Mouse (Mus musculus): ENCODE data around the gene Rgs12. TPM values are rescaled to one million over a fixed set of nuclear protein-coding genes. Genes with fewer than 3 reads are reported as not detected.

Rgs12 gene
- polyA plus RNA-seq, 1 experiment from 2014 or later, result 16.2 TPM

DNA sequence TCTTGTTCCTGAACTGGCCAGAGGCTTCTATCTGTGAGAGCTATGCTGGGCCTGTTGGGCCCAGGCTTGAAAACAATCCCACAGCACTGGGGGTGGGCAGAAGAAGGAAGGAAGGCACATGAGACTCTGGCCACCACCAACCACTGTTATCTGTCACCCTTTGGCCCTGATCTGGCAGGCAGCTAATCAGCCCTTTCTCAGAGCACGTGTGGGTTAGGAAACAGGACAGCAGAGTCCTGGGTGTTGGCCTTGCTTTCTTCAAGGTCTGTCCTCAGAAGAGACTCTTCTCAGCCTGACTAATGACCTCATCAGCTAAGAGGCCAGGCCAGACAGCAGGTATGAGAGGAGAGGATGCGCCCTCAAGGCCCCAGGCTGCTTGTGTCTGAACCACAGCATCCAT lies 38.2 kb downstream of the Rgs12 start:
- Histone ChIP-seq H3K27ac (ENCODE audit: low read length) (peak overlapping the region; percentile 51; the same call in 1 of the 2 replicates), H3K4me3 (ENCODE audit: low read depth, low read length) (no peak overlapping the region), H3K4me1 (ENCODE audit: control insufficient read depth, low read depth, low read length) (peaks cover 30% of the 10 kb centered on the region), H3K9ac (ENCODE audit: low read depth, low read length) (no peak overlapping the region), H3K36me3 (ENCODE audit: control insufficient read depth, insufficient read depth) (peaks cover 6% of the 10 kb centered on the region; the same call in 1 of the 2 replicates), H3K27me3 (ENCODE audit: control insufficient read depth, insufficient read depth, low read depth, low read length) (no peaks in the 10 kb centered on the region), H3K4me2 (ENCODE audit: low read depth, low read length) (no peak overlapping the region), H3K9me3 (replicated peaks; ENCODE audit: control insufficient read depth, low read length) (no peaks in the 10 kb centered on the region)
- 29% methylated on average over 2 of the region's 2 CpGs for whole genome bisulfite sequencing (ENCODE audit: insufficient replicate concordance)
- ATAC-seq (ENCODE audit: low read depth), result peak; percentile 61

DNA sequence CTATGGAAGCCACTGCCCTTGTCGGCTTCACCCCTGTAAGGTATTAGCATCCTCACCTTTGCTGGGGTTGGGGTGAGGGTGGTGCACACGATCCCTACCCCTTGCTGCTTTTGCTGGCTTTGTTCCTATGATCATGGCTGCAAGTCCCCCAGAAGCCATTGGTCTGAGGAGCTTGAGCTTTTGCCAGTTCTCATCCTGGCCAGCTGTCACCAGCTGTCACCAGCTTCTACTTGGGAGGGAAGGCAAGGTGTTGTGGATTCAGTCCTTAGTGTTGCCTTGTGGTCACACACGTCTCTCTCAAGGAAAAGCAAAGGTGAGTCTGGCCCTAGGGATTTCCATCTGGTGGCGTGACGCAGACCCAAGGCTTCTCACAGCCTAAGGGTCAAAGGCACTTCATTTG lies 39.4 kb downstream of the Rgs12 start:
- Histone ChIP-seq H3K4me1 (ENCODE audit: control insufficient read depth, low read depth, low read length) (peaks cover 30% of the 10 kb centered on the region), H3K4me2 (ENCODE audit: low read depth, low read length) (no peak overlapping the region), H3K4me3 (ENCODE audit: low read depth, low read length) (no peak overlapping the region), H3K27ac (ENCODE audit: low read length) (no peak overlapping the region), H3K9me3 (replicated peaks; ENCODE audit: control insufficient read depth, low read length) (no peaks in the 10 kb centered on the region), H3K36me3 (ENCODE audit: control insufficient read depth, insufficient read depth) (peaks cover 3% of the 10 kb centered on the region; the same call in 1 of the 2 replicates), H3K9ac (ENCODE audit: low read depth, low read length) (no peak overlapping the region), H3K27me3 (ENCODE audit: control insufficient read depth, insufficient read depth, low read depth, low read length) (no peaks in the 10 kb centered on the region)
- no peak for ATAC-seq (ENCODE audit: low read depth)
- 81% methylated on average over 5 of the region's 5 CpGs for WGBS (ENCODE audit: insufficient replicate concordance)

DNA sequence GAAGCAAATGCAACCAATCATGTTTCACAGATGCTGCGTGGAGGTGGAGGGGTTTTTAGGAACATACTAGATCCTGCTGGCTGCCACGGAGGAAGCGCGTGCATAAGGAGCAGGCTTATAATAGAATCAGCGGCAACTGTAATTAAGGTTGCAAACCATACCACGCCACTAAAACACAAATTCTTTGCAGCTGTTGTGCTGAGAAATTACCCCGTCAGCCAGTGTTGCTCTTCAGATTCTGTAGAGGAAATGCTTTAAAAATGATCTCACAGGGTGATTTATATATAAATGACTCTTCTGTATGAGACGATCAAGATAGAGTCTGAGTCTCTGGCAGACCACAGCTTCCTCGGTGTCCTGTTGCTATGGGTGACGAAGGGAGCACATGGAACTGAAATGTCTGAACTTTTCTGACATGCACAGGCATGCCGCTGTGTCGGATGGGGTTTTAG lies 40.1 kb downstream of the Rgs12 start:
- H3K27ac ChIP-seq (ENCODE audit: low read length), result no peak overlapping the region
- H3K9me3 ChIP-seq (replicated peaks; ENCODE audit: control insufficient read depth, low read length), result no peaks in the 10 kb centered on the region
- no peaks in the 10 kb centered on the region for H3K27me3 ChIP-seq (ENCODE audit: control insufficient read depth, insufficient read depth, low read depth, low read length)
- peaks cover 28% of the 10 kb centered on the region for H3K4me1 ChIP-seq (ENCODE audit: control insufficient read depth, low read depth, low read length)
- H3K4me3 ChIP-seq (ENCODE audit: low read depth, low read length), result no peak overlapping the region
- no peak overlapping the region for H3K4me2 ChIP-seq (ENCODE audit: low read depth, low read length)
- H3K9ac ChIP-seq (ENCODE audit: low read depth, low read length), result no peak overlapping the region
- no peaks in the 10 kb centered on the region; the same call in 1 of the 2 replicates for H3K36me3 ChIP-seq (ENCODE audit: control insufficient read depth, insufficient read depth)
- 66% methylated on average over 12 of the region's 12 CpGs for WGBS (ENCODE audit: insufficient replicate concordance)
- ATAC-seq (ENCODE audit: low read depth), result no peak

DNA sequence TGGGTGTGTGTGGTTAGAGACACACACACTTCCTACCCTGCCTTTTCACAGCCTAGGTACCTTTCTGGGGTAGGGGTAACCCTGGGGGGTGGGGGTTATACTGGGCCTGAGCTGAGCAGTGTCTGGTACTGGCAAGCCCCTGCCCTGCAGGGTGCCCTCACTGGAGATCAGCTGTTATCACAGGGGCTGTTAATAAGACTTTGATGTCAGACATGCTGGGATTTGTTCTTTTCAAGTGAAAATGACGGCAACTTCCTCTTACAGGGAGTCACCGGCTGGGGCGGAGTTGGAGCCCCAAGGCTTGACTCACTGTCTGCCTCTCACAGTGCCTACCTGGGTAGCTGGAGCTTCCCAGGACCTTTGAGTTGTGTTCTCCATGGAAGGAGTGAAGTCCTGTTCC lies 49.5 kb downstream of the Rgs12 start:
- Histone ChIP-seq H3K9ac (ENCODE audit: low read depth, low read length) (no peak overlapping the region), H3K36me3 (ENCODE audit: control insufficient read depth, insufficient read depth) (no peaks in the 10 kb centered on the region; the same call in 1 of the 2 replicates), H3K27ac (ENCODE audit: low read length) (no peak overlapping the region), H3K4me1 (ENCODE audit: control insufficient read depth, low read depth, low read length) (no peaks in the 10 kb centered on the region; the same call in 1 of the 2 replicates), H3K4me3 (ENCODE audit: low read depth, low read length) (no peak overlapping the region), H3K9me3 (replicated peaks; ENCODE audit: control insufficient read depth, low read length) (no peaks in the 10 kb centered on the region), H3K27me3 (ENCODE audit: control insufficient read depth, insufficient read depth, low read depth, low read length) (no peaks in the 10 kb centered on the region), H3K4me2 (ENCODE audit: low read depth, low read length) (no peak overlapping the region)
- no peak for ATAC-seq (ENCODE audit: low read depth)
- 50% methylated on average over 3 of the region's 3 CpGs for WGBS (ENCODE audit: insufficient replicate concordance)

DNA sequence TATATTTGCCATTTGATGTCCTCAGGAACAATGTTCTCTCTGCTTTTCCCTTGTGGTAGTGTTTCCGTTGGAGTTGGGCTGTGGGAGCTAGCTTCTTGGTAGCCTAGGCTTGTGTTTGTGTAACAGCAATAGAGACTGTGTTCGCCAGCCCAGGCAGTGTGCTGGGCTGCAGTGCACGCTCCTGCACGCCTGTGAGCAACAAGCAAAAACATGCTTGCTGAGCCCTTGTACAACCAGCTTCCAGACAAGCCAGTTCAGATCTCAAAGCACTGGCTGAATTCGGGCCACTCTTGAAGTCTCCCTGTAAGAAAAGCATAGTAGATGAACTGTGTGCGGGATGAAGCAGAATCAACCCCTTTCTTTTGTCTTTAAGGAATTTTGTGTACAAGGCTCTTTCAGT lies 50.0 kb downstream of the Rgs12 start:
- Histone ChIP-seq H3K36me3 (ENCODE audit: control insufficient read depth, insufficient read depth) (no peaks in the 10 kb centered on the region; the same call in 1 of the 2 replicates), H3K4me1 (ENCODE audit: control insufficient read depth, low read depth, low read length) (peaks cover 5% of the 10 kb centered on the region), H3K4me3 (ENCODE audit: low read depth, low read length) (no peak overlapping the region), H3K9ac (ENCODE audit: low read depth, low read length) (no peak overlapping the region), H3K27me3 (ENCODE audit: control insufficient read depth, insufficient read depth, low read depth, low read length) (no peaks in the 10 kb centered on the region), H3K4me2 (ENCODE audit: low read depth, low read length) (no peak overlapping the region), H3K27ac (ENCODE audit: low read length) (no peak overlapping the region), H3K9me3 (replicated peaks; ENCODE audit: control insufficient read depth, low read length) (no peaks in the 10 kb centered on the region)
- no peak for ATAC-seq (ENCODE audit: low read depth)
- 81% methylated on average over 6 of the region's 6 CpGs for WGBS (ENCODE audit: insufficient replicate concordance)

DNA sequence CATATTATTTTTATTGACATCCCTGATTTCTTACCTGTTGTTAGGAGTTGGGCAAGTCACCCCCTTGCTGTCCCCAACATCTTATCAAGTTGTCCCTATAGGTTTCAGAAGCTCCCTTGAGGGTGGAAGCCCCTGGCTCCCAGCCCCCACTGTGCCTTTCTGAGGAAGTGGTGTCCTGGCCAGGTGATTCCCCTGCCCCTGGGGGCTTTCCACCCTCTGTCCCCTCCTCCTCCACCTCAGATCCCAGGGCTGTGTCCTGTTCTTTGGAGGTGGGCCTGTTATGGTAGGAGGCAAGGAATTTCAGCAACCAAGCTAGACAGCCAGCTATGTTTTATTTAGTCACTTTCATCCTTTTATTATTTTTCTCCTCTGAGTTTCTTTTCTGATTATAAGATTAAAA lies 51.1 kb downstream of the Rgs12 start:
- peaks cover 14% of the 10 kb centered on the region for H3K4me1 ChIP-seq (ENCODE audit: control insufficient read depth, low read depth, low read length)
- no peak for ATAC-seq (ENCODE audit: low read depth)
- no peak overlapping the region for H3K27ac ChIP-seq (ENCODE audit: low read length)
- no peaks in the 10 kb centered on the region for H3K9me3 ChIP-seq (replicated peaks; ENCODE audit: control insufficient read depth, low read length)
- no peak overlapping the region for H3K9ac ChIP-seq (ENCODE audit: low read depth, low read length)
- H3K4me3 ChIP-seq (ENCODE audit: low read depth, low read length), result no peak overlapping the region
- no peaks in the 10 kb centered on the region for H3K27me3 ChIP-seq (ENCODE audit: control insufficient read depth, insufficient read depth, low read depth, low read length)
- no peaks in the 10 kb centered on the region; the same call in 1 of the 2 replicates for H3K36me3 ChIP-seq (ENCODE audit: control insufficient read depth, insufficient read depth)
- no peak overlapping the region for H3K4me2 ChIP-seq (ENCODE audit: low read depth, low read length)

DNA sequence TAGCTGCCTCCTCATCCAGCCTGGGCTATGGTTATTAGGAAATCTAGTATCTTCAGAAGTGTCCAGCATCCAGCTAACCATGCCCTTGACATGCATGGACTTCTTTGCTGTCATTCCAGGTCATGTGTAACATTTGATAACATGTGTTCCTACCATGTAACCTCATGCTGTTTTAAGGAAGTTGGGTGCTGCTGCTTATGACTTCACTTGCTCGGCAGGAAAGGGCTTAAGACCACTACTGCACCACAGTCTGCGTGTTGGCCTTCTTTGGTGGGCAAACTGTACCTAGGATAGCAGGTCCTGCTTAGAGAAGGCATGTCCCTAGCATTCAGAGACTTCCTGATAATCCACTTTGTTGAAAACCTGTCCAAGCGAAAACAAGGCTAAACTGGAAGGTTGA lies 51.9 kb downstream of the Rgs12 start:
- Histone ChIP-seq H3K9ac (ENCODE audit: low read depth, low read length) (no peak overlapping the region), H3K27ac (ENCODE audit: low read length) (no peak overlapping the region), H3K4me2 (ENCODE audit: low read depth, low read length) (no peak overlapping the region), H3K27me3 (ENCODE audit: control insufficient read depth, insufficient read depth, low read depth, low read length) (no peaks in the 10 kb centered on the region), H3K4me3 (ENCODE audit: low read depth, low read length) (no peak overlapping the region), H3K9me3 (replicated peaks; ENCODE audit: control insufficient read depth, low read length) (no peaks in the 10 kb centered on the region), H3K36me3 (ENCODE audit: control insufficient read depth, insufficient read depth) (no peaks in the 10 kb centered on the region; the same call in 1 of the 2 replicates), H3K4me1 (ENCODE audit: control insufficient read depth, low read depth, low read length) (peaks cover 19% of the 10 kb centered on the region)
- 41% methylated on average over 3 of the region's 3 CpGs for WGBS (ENCODE audit: insufficient replicate concordance)
- no peak for ATAC-seq (ENCODE audit: low read depth)

DNA sequence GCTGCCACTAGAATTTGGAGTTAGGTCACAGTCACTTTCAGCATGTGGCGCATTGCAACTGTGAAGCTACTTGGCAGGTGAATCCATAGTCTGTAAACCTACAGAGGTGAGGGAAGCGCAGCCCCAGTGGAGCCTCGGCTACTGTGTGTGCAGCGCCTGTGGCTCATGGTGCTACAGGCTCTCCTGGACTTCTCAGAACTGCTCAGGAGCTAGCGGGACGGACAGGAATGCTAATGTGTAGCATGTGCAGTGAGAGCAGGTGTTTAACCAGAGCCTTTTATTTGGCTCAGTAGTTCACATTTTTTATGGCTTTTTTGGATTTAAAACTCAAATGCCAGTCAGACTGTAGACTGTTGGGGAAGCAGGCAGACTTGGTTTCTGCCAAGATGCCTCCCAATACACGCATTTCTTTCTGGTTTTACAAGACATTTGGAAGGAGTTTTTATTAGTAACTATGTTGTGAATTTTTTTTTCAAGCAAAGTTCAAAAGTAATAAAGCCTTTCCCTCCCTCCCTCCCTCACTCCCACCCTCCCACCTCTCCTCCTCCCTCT lies 54.4 kb downstream of the Rgs12 start:
- H3K4me2 ChIP-seq (ENCODE audit: low read depth, low read length), result no peak overlapping the region
- H3K36me3 ChIP-seq (ENCODE audit: control insufficient read depth, insufficient read depth), result peaks cover 2% of the 10 kb centered on the region; the same call in 1 of the 2 replicates
- WGBS (ENCODE audit: insufficient replicate concordance), result 83% methylated on average over 7 of the region's 7 CpGs
- H3K27ac ChIP-seq (ENCODE audit: low read length), result no peak overlapping the region
- no peak overlapping the region for H3K4me3 ChIP-seq (ENCODE audit: low read depth, low read length)
- H3K9ac ChIP-seq (ENCODE audit: low read depth, low read length), result no peak overlapping the region
- no peaks in the 10 kb centered on the region for H3K9me3 ChIP-seq (replicated peaks; ENCODE audit: control insufficient read depth, low read length)
- peaks cover 19% of the 10 kb centered on the region for H3K4me1 ChIP-seq (ENCODE audit: control insufficient read depth, low read depth, low read length)
- H3K27me3 ChIP-seq (ENCODE audit: control insufficient read depth, insufficient read depth, low read depth, low read length), result no peaks in the 10 kb centered on the region
- no peak for ATAC-seq (ENCODE audit: low read depth)

DNA sequence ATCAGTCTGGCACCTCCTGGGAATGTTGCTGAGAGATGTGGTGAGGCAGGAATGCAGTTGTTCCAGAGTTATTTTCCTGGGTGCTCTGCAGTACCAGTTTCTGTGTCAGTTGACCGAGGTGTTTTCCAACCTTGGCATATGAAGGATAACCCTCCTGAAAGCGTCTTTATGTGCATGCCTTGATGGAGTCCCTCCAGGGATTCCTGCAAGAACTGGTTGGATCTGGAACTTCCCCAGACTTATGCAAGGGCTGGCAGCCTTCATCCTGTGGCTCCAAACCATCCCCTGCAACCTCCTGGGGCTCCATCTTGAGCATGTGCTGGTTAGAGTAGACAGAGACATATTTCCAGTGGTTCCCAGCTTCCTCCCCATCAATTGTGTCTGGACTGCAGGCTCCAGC lies 55.5 kb downstream of the Rgs12 start:
- H3K4me3 ChIP-seq (ENCODE audit: low read depth, low read length), result no peak overlapping the region
- H3K27me3 ChIP-seq (ENCODE audit: control insufficient read depth, insufficient read depth, low read depth, low read length), result no peaks in the 10 kb centered on the region
- H3K36me3 ChIP-seq (ENCODE audit: control insufficient read depth, insufficient read depth), result peaks cover 2% of the 10 kb centered on the region; the same call in 1 of the 2 replicates
- ATAC-seq (ENCODE audit: low read depth), result no peak
- no peak overlapping the region for H3K4me2 ChIP-seq (ENCODE audit: low read depth, low read length)
- no peaks in the 10 kb centered on the region for H3K9me3 ChIP-seq (replicated peaks; ENCODE audit: control insufficient read depth, low read length)
- H3K9ac ChIP-seq (ENCODE audit: low read depth, low read length), result no peak overlapping the region
- peaks cover 19% of the 10 kb centered on the region for H3K4me1 ChIP-seq (ENCODE audit: control insufficient read depth, low read depth, low read length)
- no peak overlapping the region for H3K27ac ChIP-seq (ENCODE audit: low read length)
- WGBS (ENCODE audit: insufficient replicate concordance), result 80% methylated on average over 2 of the region's 2 CpGs

Data from liver, embryonic 16.5 days (tissue).